Mouse (Mus musculus) B cell, adult 2 months (primary cell): ENCODE measurements around the gene Cacna1s.

Experiments used
- DNase-seq, 2 experiments: peaks; one replicate each; pipeline ENCODE4 v3.0.0; 2022

Gene Cacna1s

DNA sequence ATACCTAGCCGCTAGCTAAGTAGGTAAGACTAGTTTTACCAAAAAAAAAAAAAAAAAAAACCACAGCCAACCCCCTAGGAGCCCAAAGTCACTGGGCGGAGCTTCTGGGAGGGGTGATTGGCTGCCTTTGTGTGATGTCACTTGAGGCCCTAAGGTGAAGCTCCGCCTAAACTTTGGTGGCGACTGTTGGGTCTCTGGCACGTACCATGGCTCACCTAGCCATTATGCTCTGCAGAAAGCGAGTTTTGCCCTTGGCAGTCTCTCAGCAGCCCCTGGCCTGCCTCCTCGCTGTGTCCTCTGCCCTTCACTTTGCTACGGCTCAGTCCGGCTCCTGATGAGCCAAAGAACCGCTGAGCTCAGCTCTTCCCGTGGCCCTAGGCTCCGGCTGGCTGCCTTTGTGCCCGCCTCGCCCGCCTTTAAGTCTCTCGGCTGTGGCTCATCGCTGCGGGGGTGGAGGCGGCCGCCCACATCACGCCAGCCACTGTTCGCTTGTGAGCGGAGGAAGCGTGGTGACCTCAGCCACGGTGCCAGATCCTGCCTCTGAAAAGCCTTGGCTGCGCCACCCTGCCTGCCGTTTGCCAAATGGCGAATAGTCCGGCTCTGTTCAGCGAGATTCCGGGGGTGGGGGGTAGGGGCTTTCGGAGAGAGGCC lies 87.6 kb downstream of the Cacna1s start:
- DNase-seq = peak; percentile 87

DNA sequence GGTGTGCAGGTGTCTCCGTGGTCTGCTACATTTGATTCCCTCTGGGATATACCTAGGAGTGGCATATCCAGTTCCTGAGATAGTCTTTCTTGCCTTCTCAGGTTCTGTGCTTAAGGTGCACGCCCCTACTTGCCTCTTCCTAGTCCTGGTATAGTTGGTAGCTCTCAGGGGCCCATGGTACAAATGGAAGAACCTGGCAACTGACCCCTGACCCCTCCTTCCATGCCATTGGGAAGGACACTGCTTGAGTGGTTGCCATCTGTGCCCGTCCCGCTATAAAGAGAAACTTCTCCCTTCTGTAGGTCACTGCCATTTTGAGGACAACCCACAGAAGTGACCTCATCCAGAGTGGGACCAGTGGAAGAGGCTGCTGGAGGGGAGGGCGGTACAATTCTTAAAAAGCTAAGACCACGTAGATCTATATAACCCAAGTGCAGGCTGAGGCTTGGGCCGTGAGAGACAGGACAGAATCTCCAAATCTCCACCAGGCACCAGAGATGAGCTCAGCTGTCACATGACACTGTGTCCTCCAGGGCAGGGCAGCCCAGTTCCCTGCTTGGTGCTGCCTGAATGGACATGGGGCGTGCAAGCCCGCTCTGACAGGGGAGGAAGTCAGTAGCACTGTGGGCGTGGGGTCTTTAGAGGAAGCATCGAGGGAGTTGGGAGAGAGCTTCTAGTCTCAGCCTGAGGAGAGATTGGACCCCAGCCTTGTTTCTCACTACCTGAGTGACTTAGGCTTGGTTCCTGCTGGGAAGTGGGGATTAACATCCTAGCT lies 88.8 kb downstream of the Cacna1s start:
- DNase-seq = peak; percentile 45 to 49

DNA sequence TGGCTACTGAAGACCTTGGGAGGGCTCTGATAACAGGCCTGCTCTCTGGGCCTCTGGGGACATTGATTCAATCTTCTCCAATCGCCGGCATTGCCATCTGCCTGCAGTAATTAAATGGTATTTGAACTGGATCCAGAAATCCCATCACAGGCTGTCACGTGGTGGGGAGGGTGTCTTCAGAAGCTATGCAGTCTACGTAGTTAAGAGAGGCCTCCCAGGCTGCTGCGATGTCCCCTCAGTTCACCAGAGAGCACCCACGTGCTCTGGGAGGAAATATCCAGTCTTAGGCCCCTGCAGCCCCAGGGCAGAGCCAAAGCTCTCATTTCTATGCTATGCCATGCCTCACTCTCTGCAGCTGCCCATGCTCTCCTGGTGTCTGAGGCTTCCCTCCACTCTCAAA lies 89.8 kb downstream of the Cacna1s start:
- no peak for DNase-seq

DNA sequence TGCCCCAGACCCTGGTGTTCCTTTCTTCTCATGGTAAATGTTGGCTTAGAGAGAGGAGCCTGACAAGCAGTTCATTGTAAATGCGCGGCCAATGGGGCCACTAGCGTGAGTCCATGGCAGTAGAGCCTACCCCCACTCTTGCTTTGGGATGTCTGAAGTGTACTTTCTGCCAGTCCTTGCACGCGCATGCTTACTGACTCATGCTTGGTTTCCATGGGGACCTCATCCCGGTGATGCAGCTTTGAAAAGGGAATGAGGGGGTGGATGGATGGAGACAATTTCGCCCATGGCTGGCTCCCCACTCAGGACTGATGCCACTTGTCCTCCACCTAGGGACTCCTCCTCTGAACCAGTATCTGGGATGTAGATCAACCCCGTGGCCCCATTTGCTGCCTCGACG lies 91.0 kb downstream of the Cacna1s start:
- DNase-seq = no peak

DNA sequence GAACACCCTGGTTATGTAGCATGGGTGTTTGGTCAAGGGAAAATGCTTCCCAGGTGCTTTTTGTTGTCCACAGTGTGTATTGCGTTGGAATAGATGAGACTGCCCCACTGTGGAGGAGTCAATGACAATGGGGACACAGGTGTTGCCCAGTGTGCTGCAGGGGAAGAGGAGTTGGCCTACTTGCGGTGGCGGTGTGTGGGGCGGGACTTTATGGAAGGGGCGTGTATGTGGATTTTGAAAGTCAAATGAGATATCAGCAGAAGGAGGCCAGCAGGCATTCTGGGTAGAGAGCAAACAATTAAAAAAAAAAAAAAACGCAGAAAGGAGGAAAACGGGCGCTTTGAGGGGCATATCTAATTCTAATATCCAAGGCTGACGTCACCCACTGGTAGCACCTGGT lies 97.2 kb downstream of the Cacna1s start:
- DNase-seq = no peak

DNA sequence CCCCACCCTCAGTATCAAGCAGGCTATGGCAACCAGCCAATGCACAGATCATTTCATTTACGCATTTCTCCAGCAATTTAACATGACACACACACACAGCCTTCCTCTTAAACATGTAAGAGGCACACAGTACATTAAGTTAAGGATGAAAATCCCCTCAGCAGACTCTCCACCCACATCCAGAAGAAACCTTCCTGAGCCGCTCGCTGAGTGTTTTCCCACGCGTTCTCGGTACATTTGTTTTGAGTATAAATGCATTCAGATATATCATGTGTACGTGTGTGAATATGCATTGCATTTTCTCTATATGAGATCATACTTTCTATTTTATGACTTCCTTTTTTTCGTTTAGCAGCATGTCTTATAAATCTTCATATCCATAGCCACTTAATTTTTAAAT lies 98.8 kb downstream of the Cacna1s start:
- DNase-seq = no peak

DNA sequence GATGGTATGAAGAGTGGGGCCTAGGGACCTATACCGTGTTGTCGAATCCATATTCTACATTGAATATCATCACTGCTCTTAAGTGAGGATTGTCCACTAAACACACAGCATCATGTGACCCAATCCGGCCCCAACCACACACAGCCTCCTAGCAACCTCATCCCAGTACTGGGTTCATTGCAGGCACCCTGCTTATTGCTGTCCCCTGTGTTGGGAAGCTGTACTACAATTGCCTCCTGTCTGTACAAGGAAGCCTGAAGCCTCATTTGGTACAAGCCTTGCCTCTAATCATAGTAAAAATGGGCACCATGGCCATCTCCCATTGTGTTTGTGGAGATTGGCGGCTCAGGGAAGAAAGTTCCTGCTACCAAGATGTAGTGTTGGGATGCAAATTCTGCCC lies 103.8 kb downstream of the Cacna1s start:
- DNase-seq = no peak

DNA sequence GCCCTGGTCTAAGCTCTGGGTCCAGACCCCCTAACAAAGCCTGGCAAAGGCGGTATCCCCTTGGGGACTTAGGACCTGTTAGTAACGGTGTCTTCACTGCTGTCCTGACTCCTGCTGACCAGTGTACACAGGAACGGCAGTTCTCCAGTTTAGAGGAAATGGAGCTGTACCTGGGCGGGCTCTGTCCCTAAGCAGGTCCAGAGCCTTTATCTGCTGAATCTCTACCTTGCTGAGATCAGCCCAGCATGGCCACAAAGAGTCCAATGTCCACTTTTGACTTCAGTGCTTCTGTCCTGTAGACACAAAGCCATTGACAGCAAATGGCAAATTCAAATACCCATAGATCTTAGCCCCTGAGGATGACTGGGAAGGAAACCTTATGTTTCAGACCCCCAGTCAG lies 104.4 kb downstream of the Cacna1s start:
- no peak for DNase-seq

DNA sequence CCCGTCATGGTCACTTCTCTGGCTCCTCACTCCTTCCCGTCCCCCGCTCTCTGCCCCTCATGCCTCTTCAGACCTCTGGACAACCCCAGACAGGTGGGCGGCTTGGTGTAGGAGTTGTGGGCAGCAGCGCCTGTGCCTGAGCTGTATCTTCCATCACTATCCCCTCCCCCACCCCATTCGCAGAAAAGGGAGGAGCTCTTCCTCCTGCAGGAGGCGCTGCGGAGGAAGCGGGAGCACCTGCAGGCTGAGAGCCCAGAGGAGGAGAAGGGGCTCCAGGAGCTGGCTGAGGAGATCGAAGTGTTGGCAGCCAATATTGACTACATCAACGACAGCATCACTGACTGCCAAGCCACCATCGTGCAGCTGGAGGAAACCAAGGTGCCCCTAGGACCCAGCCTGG lies 107.3 kb downstream of the Cacna1s start:
- no peak for DNase-seq

DNA sequence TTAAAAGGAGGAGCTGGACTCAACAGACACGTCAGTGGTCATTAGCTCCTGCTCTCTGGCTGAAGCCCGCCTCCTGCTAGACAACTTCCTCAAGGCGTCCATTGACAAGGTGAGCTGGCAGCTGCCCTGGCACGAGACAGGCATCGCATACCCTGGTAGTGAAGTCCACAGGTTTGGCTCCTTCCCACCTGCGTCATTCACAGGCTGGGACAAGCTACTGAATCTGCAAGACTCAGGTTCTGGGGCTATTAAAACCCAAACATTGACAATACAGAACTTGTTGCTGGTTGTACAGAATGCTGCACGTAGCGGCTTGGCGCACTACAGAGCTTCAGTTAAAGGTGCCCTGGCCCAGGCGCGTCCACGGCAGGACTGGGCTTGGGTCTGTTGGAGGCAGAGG lies 107.7 kb downstream of the Cacna1s start:
- no peak for DNase-seq

DNA sequence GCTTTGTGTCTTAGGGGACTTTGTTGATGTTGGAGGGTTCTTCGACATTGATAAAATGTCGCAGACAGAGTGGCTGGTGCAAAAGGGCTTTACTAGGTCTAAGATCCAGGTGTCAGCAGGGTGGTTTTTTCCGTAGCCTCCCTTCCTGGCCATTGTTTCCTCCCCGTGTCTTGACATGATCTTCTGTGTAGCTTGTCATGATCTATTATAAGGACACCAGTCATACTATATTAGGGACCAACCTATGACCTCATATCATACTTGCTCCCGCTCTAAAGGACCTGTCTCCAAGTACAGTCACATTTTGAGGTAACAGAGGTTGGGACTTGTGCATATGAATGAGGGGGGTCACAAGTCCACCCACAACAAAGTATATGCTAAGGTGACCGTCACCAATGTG lies 108.4 kb downstream of the Cacna1s start:
- no peak for DNase-seq

DNA sequence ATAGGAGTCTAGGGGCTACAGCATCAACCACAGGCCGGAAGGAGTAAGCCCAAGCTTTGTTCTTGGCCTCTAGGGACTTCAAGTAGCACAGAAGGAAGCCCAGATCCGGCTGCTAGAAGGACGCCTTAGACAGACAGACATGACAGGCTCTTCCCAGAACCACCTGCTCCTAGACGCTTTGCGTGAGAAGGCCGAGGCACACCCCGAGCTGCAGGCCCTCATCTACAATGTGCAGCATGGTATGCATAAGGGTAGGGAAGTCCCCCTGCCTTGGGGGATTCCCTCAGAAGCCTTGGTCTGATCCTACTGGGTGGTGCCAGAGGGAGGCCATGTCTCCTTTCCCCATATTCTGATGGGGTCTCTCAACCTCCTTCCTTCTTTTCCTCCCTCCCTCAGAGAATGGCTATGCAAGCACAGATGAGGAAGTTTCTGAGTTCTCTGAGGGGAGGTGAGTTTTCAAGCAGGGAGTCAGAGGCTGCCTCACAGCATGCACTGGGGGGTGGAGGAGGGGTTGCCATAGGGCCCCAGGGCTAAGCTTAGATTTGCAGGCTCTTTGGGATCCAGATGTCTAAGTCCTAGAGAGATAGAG lies 108.9 kb downstream of the Cacna1s start:
- no peak for DNase-seq

DNA sequence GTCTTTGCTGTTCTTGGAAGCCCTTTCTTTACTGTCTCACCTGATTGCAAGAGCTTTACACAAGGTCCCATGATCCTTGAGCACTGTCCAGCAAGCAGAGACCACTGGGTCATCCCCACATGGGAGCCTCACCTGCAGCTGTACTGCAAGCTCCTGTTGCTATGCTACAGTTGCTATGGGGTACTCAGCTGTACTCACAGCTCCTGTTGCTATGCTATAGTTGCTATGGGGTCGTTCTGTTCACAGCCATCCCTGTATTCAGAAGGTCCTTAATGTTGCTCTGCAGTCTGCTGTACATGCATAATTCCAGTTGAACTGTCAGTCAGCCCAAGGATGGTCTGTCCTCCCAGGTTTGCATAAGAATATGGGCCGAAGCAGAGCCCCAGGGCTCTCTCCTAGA lies 112.9 kb downstream of the Cacna1s start:
- no peak for DNase-seq

DNA sequence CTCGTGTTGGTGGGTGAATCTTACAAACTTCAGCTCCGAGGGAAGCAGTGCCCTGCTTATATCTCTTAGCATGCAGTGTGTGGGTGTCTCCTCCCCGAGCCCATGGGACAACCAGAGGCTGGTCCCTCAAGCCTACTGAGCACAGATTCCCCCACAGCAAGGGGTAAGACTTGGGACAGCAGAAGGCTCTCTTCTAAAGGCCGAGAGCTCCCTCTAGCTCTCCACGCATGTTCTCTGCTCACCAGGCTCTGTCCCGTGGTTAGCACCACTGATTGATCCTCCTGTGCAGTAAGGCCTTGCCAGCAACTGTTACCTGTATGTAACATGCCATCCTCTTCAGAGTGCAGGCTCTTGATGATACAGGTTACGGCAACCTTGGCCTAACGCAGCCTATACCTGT lies 115.1 kb downstream of the Cacna1s start:
- DNase-seq = no peak
